Mouse (Mus musculus): ENCODE measurements around the gene Elovl2. TPM values are rescaled to one million over a fixed set of nuclear protein-coding genes. Genes with fewer than 3 reads are reported as not detected.

The Elovl2 gene
- total and polyA plus RNA-seq, 2 experiments from 2014 or later = 0.23 TPM; not detected in 1

DNA sequence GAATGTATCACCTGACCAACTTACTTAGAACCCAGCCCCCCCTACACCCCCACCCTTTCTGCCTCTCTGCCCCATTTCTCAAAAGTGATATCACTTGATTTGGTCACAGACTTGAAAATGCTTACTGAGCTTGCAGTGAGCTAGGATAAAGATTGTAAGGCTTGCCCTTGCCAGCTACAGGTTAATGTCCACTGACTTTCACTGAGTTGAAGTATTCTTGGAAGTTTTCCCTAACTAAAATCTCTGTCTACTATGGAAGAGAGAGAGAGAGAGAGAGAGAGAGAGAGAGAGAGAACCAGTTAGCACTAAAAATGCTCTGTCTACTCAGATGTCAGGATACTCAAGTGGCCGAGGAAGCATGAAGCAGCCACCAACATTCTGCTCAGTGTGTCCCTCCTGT, 1.1 kb downstream of the Elovl2 start:
- no peak overlapping the region for H3K4me3 ChIP-seq (ENCODE audit: low read depth, low read length)
- H3K9me3 ChIP-seq (replicated peaks; ENCODE audit: control insufficient read depth, low read length) = peaks cover 6% of the 10 kb centered on the region
- H3K9ac ChIP-seq (replicated peaks; ENCODE audit: low read depth, low read length) = no peak overlapping the region
- DNase-seq (ENCODE audit: low spot score) (no peak), ATAC-seq (ENCODE audit: insufficient read depth, low read depth) (no peak)
- 25% methylated on average over 1 of the region's 1 CpGs for WGBS
- no peak overlapping the region for H3K27ac ChIP-seq (ENCODE audit: low read depth)
- TF ChIP-seq EP300 (IDR thresholded peaks at IDR 0.05; ENCODE audit: low read depth) (no peak), CTCF (IDR thresholded peaks at IDR 0.05; ENCODE audit: low read depth) (no peak)
- no peaks in the 10 kb centered on the region for H3K27me3 ChIP-seq (ENCODE audit: control insufficient read depth, insufficient read depth, low read length)
- H3K4me1 ChIP-seq (ENCODE audit: control insufficient read depth, insufficient read depth) = no peaks in the 10 kb centered on the region; the same call in 1 of the 2 replicates
- no peak overlapping the region for H3K4me2 ChIP-seq (ENCODE audit: low read depth, low read length)
- no peaks in the 10 kb centered on the region for H3K36me3 ChIP-seq (replicated peaks; ENCODE audit: control insufficient read depth, insufficient read depth, low read length)

GRCm38 (mm10) chr13:41216236-41216635, 4.0 kb downstream of the Elovl2 start:
- TF ChIP-seq EP300 (IDR thresholded peaks at IDR 0.05; ENCODE audit: low read depth) (no peak), CTCF (IDR thresholded peaks at IDR 0.05; ENCODE audit: low read depth) (no peak)
- no peaks in the 10 kb centered on the region for H3K27me3 ChIP-seq (ENCODE audit: control insufficient read depth, insufficient read depth, low read length)
- no peak overlapping the region for H3K9ac ChIP-seq (replicated peaks; ENCODE audit: low read depth, low read length)
- H3K4me3 ChIP-seq (ENCODE audit: low read depth, low read length) = no peak overlapping the region
- H3K4me2 ChIP-seq (ENCODE audit: low read depth, low read length) = no peak overlapping the region
- no peaks in the 10 kb centered on the region for H3K36me3 ChIP-seq (replicated peaks; ENCODE audit: control insufficient read depth, insufficient read depth, low read length)
- H3K27ac ChIP-seq (ENCODE audit: low read depth) = no peak overlapping the region
- ATAC-seq (ENCODE audit: insufficient read depth, low read depth) (no peak), DNase-seq (ENCODE audit: low spot score) (no peak)
- peaks cover 6% of the 10 kb centered on the region; the same call in 1 of the 2 replicates for H3K9me3 ChIP-seq (replicated peaks; ENCODE audit: control insufficient read depth, low read length)
- WGBS = 62% methylated on average over 3 of the region's 3 CpGs
- no peaks in the 10 kb centered on the region; the same call in 1 of the 2 replicates for H3K4me1 ChIP-seq (ENCODE audit: control insufficient read depth, insufficient read depth)

GRCm38 (mm10) chr13:41215669-41216068, 4.5 kb downstream of the Elovl2 start:
- WGBS = 68% methylated on average over 6 of the region's 6 CpGs
- no peaks in the 10 kb centered on the region for H3K27me3 ChIP-seq (ENCODE audit: control insufficient read depth, insufficient read depth, low read length)

DNA sequence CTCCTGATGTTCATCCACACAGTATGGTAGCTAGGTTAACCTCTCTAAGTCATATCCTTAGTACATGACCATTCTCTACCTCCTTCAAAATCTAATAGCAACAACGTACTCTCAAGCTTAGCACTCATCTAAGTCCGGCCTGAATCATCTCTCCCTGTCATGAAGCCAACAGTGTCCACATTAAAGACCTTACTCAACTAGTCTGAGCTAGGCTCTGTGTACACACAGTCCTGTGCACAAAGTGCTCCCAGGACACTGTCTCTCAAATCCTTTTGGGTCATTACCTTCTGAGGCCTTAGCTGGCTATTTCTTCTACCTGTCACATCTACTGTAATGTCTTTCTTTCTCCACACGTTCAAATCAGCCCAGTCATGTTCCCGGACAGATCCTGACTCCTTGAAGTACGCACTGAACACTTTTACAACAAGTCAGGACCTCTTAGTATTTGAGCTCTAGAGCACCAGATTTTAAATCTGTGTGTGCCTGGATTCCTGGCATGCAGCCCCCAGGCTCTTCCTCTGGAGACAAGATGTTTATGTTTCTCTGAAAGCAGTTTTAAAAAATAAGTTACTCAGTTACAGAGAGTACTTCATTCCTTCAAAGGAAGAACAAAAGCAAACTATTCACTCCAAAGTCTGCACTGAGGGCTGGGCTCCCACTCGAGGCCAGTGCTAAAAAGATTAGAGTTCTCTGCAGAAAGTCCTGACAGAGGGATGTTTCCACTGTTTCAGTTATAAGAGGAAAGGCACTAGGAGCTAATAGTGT, 7.5 kb downstream of the Elovl2 start:
- Histone ChIP-seq H3K36me3 (replicated peaks; ENCODE audit: control insufficient read depth, insufficient read depth, low read length) (no peaks in the 10 kb centered on the region), H3K4me1 (ENCODE audit: control insufficient read depth, insufficient read depth) (no peaks in the 10 kb centered on the region), H3K9ac (replicated peaks; ENCODE audit: low read depth, low read length) (no peak overlapping the region), H3K4me2 (ENCODE audit: low read depth, low read length) (no peak overlapping the region), H3K9me3 (replicated peaks; ENCODE audit: control insufficient read depth, low read length) (no peaks in the 10 kb centered on the region), H3K4me3 (ENCODE audit: low read depth, low read length) (no peak overlapping the region), H3K27me3 (ENCODE audit: control insufficient read depth, insufficient read depth, low read length) (no peaks in the 10 kb centered on the region), H3K27ac (ENCODE audit: low read depth) (no peak overlapping the region)
- WGBS = 61% methylated on average over 6 of the region's 6 CpGs
- DNase-seq (ENCODE audit: low spot score) = no peak
- TF ChIP-seq EP300 (IDR thresholded peaks at IDR 0.05; ENCODE audit: low read depth) (no peak), CTCF (IDR thresholded peaks at IDR 0.05; ENCODE audit: low read depth) (no peak)
- ATAC-seq (ENCODE audit: insufficient read depth, low read depth) = no peak

More at GRCm38 (mm10) chr13:41215669-41216068, 4.5 kb downstream of the Elovl2 start:
- Histone ChIP-seq H3K9ac (replicated peaks; ENCODE audit: low read depth, low read length) (no peak overlapping the region), H3K36me3 (replicated peaks; ENCODE audit: control insufficient read depth, insufficient read depth, low read length) (no peaks in the 10 kb centered on the region), H3K4me1 (ENCODE audit: control insufficient read depth, insufficient read depth) (no peaks in the 10 kb centered on the region; the same call in 1 of the 2 replicates), H3K27ac (ENCODE audit: low read depth) (no peak overlapping the region), H3K4me3 (ENCODE audit: low read depth, low read length) (no peak overlapping the region), H3K9me3 (replicated peaks; ENCODE audit: control insufficient read depth, low read length) (peaks cover 2% of the 10 kb centered on the region; the same call in 1 of the 2 replicates), H3K4me2 (ENCODE audit: low read depth, low read length) (no peak overlapping the region)
- DNase-seq (ENCODE audit: low spot score) = no peak
- TF ChIP-seq CTCF (IDR thresholded peaks at IDR 0.05; ENCODE audit: low read depth) (no peak), EP300 (IDR thresholded peaks at IDR 0.05; ENCODE audit: low read depth) (no peak)
- ATAC-seq (ENCODE audit: insufficient read depth, low read depth) = no peak

- 71% methylated on average over 4 of the region's 4 CpGs for WGBS
- no peak for ATAC-seq (ENCODE audit: insufficient read depth, low read depth)
- Histone ChIP-seq H3K9me3 (replicated peaks; ENCODE audit: control insufficient read depth, low read length) (no peaks in the 10 kb centered on the region), H3K4me2 (ENCODE audit: low read depth, low read length) (no peak overlapping the region), H3K27me3 (ENCODE audit: control insufficient read depth, insufficient read depth, low read length) (no peaks in the 10 kb centered on the region), H3K36me3 (replicated peaks; ENCODE audit: control insufficient read depth, insufficient read depth, low read length) (no peaks in the 10 kb centered on the region), H3K4me1 (ENCODE audit: control insufficient read depth, insufficient read depth) (no peaks in the 10 kb centered on the region), H3K9ac (replicated peaks; ENCODE audit: low read depth, low read length) (no peak overlapping the region), H3K27ac (ENCODE audit: low read depth) (no peak overlapping the region), H3K4me3 (ENCODE audit: low read depth, low read length) (no peak overlapping the region)
- DNase-seq (ENCODE audit: low spot score) = no peak
- TF ChIP-seq EP300 (IDR thresholded peaks at IDR 0.05; ENCODE audit: low read depth) (no peak), CTCF (IDR thresholded peaks at IDR 0.05; ENCODE audit: low read depth) (no peak)
Measured at GRCm38 (mm10) chr13:41211276-41211675, 8.9 kb downstream of the Elovl2 start.
